Mouse (Mus musculus): ENCODE measurements around the gene Mfsd9. TPM values are rescaled to one million over a fixed set of nuclear protein-coding genes. Genes with fewer than 3 reads are reported as not detected.

The Mfsd9 gene
- total RNA-seq (2021) = 1 to 10 TPM; 3.2 to 3.4 TPM
- long read RNA-seq, experiment 1, transcript Mfsd9-201 (6 exons, 3,160 nt) = major isoform, 5 of 7 reads
- long read RNA-seq, experiment 1, partial matches to known transcripts = 0 of 7 reads
- long read RNA-seq, experiment 1, other reads (novel, unspliced or antisense) = 2 of 7 reads
- long read RNA-seq, experiment 2, transcript Mfsd9-201 (6 exons, 3,160 nt) = major isoform, 7 of 7 reads
- long read RNA-seq, experiment 2, partial matches to known transcripts = 0 of 7 reads
- long read RNA-seq, experiment 2, other reads (novel, unspliced or antisense) = 0 of 7 reads

- DNase-seq (ENCODE audit: low spot score in 2 of 2) = peak; percentile 84 to 89
- intact Hi-C loops (cut with DNase I) = no loop called here
Measured at GRCm38 (mm10) chr1:40790324-40791141, at the start of gene Mfsd9. Gene Mfsd9, minus strand, starts transcription at chr1:40790687.

DNA sequence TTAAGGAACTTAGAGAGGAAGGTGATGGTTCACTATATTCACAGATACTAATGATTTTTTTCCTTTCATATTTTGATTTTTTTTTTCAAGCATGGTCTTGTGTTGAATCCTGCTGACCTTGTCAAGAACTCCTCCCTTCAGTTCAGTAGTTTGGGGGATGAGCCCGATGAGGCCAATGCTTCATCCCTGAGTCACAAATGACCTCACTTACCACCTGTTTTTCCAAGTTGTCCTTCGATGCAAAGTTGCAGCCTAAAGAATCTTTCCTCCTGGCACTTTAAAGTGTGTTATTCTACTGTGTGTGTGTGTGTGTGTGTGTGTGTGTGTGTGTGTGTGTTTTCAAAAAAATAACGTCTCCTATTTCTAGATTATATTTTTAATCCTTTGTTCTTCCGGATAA lies 45.0 kb upstream of the Mfsd9 start:
- intact Hi-C loops (cut with DNase I) = no loop called here
- no peak for DNase-seq (ENCODE audit: low spot score in 2 of 2)

DNA sequence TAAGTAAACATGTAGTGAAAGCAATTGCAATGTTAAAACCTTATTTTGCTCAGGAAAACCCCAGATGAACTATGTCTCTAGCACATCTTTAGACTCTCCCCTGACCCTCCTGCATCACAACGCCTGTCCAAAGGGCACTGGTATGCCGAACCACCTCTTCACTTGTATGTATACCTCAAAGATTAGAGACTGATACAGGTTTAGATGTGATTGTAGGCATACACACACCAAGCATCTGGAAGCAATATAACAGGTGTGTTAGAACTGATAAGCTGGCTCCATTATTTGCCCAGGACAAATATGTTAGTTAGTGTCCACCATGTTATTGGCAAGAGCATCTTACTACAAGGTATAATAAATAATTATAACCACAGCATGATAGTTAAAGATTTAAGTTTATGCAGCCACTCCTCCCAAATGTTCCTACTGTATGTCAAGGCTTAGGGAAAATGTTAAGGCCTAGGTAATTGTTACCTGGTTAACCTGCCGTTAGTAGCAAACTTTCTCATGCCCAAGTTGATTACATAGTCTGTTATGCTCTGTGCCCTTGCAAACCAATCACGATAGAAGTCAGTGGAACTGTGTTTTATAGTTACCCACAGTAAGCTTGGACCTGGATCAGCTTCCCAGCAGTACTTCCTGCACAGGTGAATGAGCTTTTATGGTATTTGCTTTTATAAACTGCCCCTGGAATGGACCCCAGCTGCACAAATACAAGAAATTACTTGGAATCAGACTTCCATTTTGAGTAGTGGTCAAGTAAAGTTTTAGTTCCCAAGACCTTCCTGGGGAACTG lies 40.4 kb upstream of the Mfsd9 start:
- no peak for DNase-seq (ENCODE audit: low spot score in 2 of 2)
- intact Hi-C loops (cut with DNase I) = no loop called here

DNA sequence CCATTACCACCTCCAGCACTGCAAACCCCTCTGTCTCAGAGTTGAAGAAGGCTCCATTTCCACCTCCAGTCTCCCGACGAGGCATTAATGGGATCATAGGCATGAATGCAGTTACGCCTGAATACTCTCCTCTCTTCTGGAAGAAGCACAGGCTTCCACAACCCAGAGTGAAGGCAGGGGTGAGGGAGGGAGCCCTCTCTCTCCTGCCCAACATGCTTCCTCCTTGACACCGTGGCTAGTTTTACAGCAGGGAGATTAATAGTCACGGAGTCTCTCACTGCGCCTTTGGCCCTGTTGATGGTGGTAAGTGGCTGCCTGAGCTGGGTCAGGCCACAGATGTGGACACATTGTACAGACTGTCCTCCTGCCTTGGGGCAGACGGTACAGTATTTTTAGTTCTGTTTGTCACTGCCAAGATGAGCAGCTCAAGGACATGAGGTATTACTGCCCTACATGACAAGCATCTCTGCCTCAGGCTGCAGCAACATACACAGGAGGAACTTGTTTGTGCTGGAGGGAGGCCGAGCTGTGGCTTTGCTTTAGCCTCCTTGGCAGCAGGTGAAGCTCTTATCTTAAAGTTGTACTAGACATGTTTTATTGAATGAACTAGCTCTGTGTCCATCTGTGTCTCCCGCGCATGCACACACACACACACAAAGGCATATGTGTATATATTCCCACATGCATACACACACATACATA lies 38.9 kb upstream of the Mfsd9 start:
- no peak for DNase-seq (ENCODE audit: low spot score in 2 of 2)
- intact Hi-C loops (cut with DNase I) = no loop called here

GRCm38 (mm10) chr1:40825826-40826225 lies 35.3 kb upstream of the Mfsd9 start:
- no peak for DNase-seq (ENCODE audit: low spot score in 2 of 2)
- intact Hi-C loops (cut with DNase I) = no loop called here

GRCm38 (mm10) chr1:40824936-40825335 lies 34.4 kb upstream of the Mfsd9 start:
- intact Hi-C loops (cut with DNase I) = no loop called here
- DNase-seq (ENCODE audit: low spot score in 2 of 2) = no peak

GRCm38 (mm10) chr1:40824517-40824916 lies 34.0 kb upstream of the Mfsd9 start:
- intact Hi-C loops (cut with DNase I) = no loop called here
- no peak for DNase-seq (ENCODE audit: low spot score in 2 of 2)

DNA sequence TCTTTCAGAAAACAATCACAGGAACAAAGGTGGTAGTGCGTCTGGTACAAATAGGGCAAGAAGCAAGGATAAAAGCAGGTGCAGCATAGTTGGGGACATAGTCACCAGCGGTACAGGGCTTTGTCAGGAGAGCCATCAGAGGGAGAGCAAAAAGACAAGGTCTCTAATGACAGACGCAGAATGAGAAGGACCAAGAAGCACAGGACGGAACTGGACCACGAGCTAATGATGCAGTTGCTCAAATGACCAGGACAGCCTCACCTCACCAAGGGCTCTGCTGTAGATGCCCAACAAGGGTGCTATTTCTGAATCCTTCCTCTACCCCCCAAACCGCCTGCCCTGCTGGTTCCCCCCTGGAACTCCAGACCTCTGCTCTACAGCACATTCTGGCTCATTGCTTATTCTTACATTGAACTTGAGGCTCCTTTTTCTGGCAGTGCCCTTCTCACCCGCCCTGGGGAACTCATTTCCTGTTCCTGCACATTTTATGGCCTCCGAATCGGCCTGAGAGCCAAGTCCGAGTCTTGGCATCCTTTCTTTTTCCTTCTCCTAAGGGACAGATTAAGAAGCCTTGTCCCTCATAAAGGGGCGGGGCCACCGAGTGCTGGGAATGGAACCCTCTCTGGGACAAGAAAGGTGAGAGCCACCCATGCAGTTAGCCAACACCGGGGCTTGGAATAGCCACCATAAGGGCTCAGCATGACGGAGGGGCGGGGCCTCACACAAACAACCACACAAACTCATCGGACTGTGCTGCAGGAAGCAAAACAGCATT lies 24.8 kb upstream of the Mfsd9 start:
- DNase-seq (ENCODE audit: low spot score in 2 of 2) = no peak

DNA sequence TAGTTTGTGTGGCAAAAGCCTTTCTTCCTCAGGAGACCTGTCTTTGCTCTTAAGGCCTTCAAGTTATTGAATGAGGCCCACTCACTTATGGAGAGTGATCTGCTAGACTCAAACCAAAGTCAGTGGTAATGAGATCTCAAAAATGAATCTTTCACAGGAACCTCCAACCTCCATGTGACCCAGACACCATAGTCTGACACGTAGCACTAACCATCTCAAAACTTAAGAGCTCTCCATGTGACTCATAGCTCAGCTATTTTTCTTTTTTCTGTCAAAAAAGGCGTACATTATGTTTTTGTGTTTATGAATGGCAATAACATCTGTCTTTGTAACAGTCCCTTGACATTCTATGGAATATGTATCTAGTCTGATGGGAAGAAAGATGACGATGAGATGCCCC lies 18.2 kb upstream of the Mfsd9 start:
- DNase-seq (ENCODE audit: low spot score in 2 of 2) = no peak
- intact Hi-C loops (cut with DNase I) = no loop called here

More for the DNA sequence above, 24.8 kb upstream of the Mfsd9 start:
- intact Hi-C loops (cut with DNase I) = no loop called here

GRCm38 (mm10) chr1:40805891-40806290 lies 15.4 kb upstream of the Mfsd9 start:
- no peak for DNase-seq (ENCODE audit: low spot score in 2 of 2)
- intact Hi-C loops (cut with DNase I) = no loop called here

DNA sequence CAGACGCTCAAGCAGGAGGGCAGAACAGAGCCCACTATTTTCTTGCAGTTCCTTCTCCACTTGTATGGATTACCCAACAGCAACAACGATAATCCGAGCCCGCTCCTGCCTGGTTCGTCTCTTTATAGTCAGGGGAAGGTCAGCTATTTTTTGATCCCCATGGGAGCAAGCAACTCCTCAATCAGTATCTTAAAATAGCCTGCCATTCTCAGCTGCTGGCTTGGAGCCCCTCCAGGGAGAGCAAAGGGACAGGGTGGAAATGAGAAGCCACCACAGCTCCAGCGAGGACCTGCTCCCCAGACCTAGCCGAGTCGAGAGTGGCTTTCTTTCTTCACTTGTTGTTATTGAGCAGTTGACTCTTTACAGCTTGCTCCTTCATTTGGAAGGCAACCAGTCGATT lies 14.9 kb upstream of the Mfsd9 start, which contains the start of gene Tmem182:
Gene Tmem182 (plus strand): TSS at position 251 of the 400 bp plus-strand sequence.
- intact Hi-C loops (cut with DNase I) = no loop called here
- DNase-seq (ENCODE audit: low spot score in 2 of 2) = no peak

DNA sequence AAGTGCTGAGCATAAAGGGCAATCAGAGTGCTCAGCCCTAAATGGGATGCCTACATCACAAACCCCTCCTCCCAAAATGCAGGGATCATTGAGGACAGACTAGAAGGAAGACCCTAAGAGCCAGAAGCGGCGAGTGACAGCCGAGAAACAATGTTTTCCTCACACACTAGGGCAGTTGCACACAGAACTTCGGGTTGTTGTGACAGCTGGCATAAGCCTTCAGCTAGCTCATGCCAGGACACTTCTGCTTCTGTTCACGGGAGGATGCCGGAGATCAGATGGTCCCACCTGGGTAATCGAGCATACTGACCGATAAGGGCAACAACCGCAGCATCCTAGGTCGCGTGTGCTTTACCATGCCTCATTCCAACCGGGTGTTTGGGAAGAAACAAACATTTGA lies 13.6 kb upstream of the Mfsd9 start:
- no peak for DNase-seq (ENCODE audit: low spot score in 2 of 2)
- intact Hi-C loops (cut with DNase I) = no loop called here

GRCm38 (mm10) chr1:40802759-40803158 lies 12.3 kb upstream of the Mfsd9 start:
- intact Hi-C loops (cut with DNase I) = no loop called here
- DNase-seq (ENCODE audit: low spot score in 2 of 2) = peak; percentile 62 to 69

- intact Hi-C loops (cut with DNase I) = no loop called here
- no peak for DNase-seq (ENCODE audit: low spot score in 2 of 2)
Measured at GRCm38 (mm10) chr1:40800908-40801307, 10.4 kb upstream of the Mfsd9 start.

- DNase-seq (ENCODE audit: low spot score in 2 of 2) = no peak
- intact Hi-C loops (cut with DNase I) = no loop called here
Measured at GRCm38 (mm10) chr1:40799121-40799520, 8.6 kb upstream of the Mfsd9 start.

- intact Hi-C loops (cut with DNase I) = loop anchor here (1.0 kb wide), 1 partner anchor 47 kb away; no protein-coding TSS in a partner anchor
- peak; percentile 76 to 80 for DNase-seq (ENCODE audit: low spot score in 2 of 2)
Measured at GRCm38 (mm10) chr1:40797348-40797747, 6.9 kb upstream of the Mfsd9 start.

DNA sequence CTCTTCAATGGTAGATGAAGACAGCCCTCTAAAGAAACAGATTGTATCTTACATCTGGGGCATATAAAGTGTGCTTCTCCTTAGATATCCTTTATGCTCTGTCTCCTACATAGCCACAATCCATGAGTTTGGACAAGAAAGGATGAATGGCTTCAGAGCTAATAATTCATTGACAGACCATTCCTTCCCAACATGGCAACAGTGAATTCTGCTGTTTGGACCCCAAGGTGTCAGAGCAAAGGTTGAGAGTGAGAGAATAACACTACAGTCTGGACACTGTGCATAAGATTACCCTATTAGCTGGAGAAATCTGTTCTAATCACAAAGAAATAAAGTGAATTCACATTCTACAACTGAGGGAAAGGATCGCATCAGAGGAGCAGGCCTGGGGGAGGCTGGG lies 5.0 kb upstream of the Mfsd9 start:
- intact Hi-C loops (cut with DNase I) = no loop called here
- DNase-seq (ENCODE audit: low spot score in 2 of 2) = no peak

DNA sequence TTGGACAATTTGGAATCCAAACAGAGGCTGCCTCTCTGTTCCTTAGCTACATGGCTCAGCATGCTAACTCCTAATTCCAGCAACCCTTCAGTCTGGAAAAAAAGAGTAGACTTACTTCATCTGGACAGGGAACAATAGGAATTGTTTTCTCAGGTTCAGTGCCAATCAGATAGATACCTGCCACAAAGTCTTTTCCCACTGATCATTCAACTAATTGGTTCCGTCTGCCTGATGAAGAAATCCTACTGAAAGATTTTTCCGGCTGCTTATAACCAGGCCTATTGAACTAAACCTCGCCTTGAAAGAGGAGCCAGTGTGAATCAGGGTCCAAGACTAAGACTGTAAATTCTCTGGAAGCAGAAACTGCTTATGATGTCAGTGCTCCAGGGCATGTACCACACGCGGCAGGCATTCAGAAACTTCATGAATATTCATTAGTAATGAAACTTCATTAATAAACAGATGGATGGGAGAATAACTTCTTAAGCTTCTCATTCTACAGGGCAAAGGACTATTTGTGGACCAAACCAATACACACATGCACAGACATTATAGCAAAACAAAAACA lies 737 bp downstream of the Mfsd9 start:
- intact Hi-C loops (cut with DNase I) = no loop called here
- DNase-seq (ENCODE audit: low spot score in 2 of 2) = no peak
